Mouse (Mus musculus): ENCODE measurements around the gene Vmn1r11. TPM values are rescaled to one million over a fixed set of nuclear protein-coding genes. Genes with fewer than 3 reads are reported as not detected.

Gene Vmn1r11
- total RNA-seq (2022) = not detected

GRCm38 (mm10) chr6:57133155-57133554, at the start of gene Vmn1r11:
Gene Vmn1r11 (plus strand): TSS chr6:57133455.
- no peak for DNase-seq (ENCODE audit: low spot score in 2 of 2)

- DNase-seq (ENCODE audit: low spot score in 2 of 2) = no peak
Observed at GRCm38 (mm10) chr6:57106358-57106757, 26.9 kb upstream of the Vmn1r11 start.

- DNase-seq (ENCODE audit: low spot score in 2 of 2) = no peak
Observed at GRCm38 (mm10) chr6:57109154-57109553, 24.1 kb upstream of the Vmn1r11 start, which contains the start of gene Vmn1r10. Gene Vmn1r10 (plus strand): TSS chr6:57109454.

- no peak for DNase-seq (ENCODE audit: low spot score in 2 of 2)
Observed at GRCm38 (mm10) chr6:57156619-57157018, 23.4 kb downstream of the Vmn1r11 start, which contains the start of gene Vmn1r12. Gene Vmn1r12 (plus strand): TSS chr6:57156919.

Other genes with a start within 250 kb of the Vmn1r11 start
- gene Nt5c3, start 209.5 kb upstream of the Vmn1r11 start, total RNA-seq (2022) = 10 to 100 TPM; 51.4 to 61.2 (median 57.9) TPM
- gene Vmn1r4, start 209.4 kb upstream of the Vmn1r11 start, total RNA-seq (2022) = under 1 TPM; 0.17 to 0.91 (median 0.44) TPM
- not detected for gene Vmn1r5, start 163.2 kb upstream of the Vmn1r11 start, total RNA-seq (2022)
- not detected for gene Vmn1r6, start 136.2 kb upstream of the Vmn1r11 start, total RNA-seq (2022)
- gene Vmn1r7, start 108.1 kb upstream of the Vmn1r11 start, total RNA-seq (2022) = not detected
- not detected for gene Vmn1r8, start 101.2 kb upstream of the Vmn1r11 start, total RNA-seq (2022)
- gene Vmn1r9, start 66.7 kb upstream of the Vmn1r11 start, total RNA-seq (2022) = not detected
- gene Vmn1r10, start 24.0 kb upstream of the Vmn1r11 start, total RNA-seq (2022) = not detected
- gene Vmn1r12, start 23.5 kb downstream of the Vmn1r11 start, total RNA-seq (2022) = not detected
- not detected for gene Vmn1r13, start 69.8 kb downstream of the Vmn1r11 start, total RNA-seq (2022)
- not detected for gene Vmn1r14, start 98.2 kb downstream of the Vmn1r11 start, total RNA-seq (2022)
- not detected for gene Vmn1r15, start 124.5 kb downstream of the Vmn1r11 start, total RNA-seq (2022)
- not detected for gene Vmn1r16, start 196.0 kb downstream of the Vmn1r11 start, total RNA-seq (2022)
- not detected for gene Vmn1r17, start 230.3 kb downstream of the Vmn1r11 start, total RNA-seq (2022)